ENCODE assay signal across 29 mouse cellular contexts in genomic region chr14:98014053-98014452, GRCm38 (mm10).
"Had no signal": no experiment of that assay in that cellular context is flagged by ENCODE, and none has a peak within 500 bp of the region (broad histone marks: within the 10 kb centered on the region; RNA-seq: fewer than 3 reads in every experiment).

No protein-coding gene starts in this region.

- H3K4me1 ChIP-seq: limb, embryonic 10.5 days; limb, embryonic 12.5 days; limb, embryonic 13.5 days; limb, embryonic 15.5 days; liver, embryonic 12.5 days; liver, embryonic 13.5 days; liver, embryonic 15.5 days; megakaryocyte, embryonic 14.5 days; midbrain, embryonic 15.5 days had no signal

- H3K36me3 ChIP-seq: limb, embryonic 15.5 days; liver, embryonic 12.5 days; liver, embryonic 13.5 days; liver, embryonic 15.5 days; midbrain, embryonic 12.5 days; midbrain, embryonic 13.5 days; midbrain, embryonic 15.5 days had no signal

- DNase-seq: layer of hippocampus, postnatal 36 days; left cerebral cortex, postnatal 4 days; liver; liver, embryonic 13.5 days; liver, postnatal 0 days; lung, adult 2 months; lung, postnatal 10 days; lung, postnatal 4 days; midbrain, embryonic 14.5 days had no signal

- H3K4me3 ChIP-seq: left cerebral cortex, adult 2 months; limb, embryonic 10.5 days; limb, embryonic 12.5 days; limb, embryonic 13.5 days; limb, embryonic 15.5 days; liver, embryonic 12.5 days; liver, embryonic 13.5 days; liver, embryonic 15.5 days; megakaryocyte, embryonic 14.5 days; midbrain, embryonic 10.5 days; midbrain, embryonic 12.5 days; midbrain, embryonic 13.5 days; midbrain, embryonic 15.5 days; myocyte; neural tube, embryonic 12.5 days had no signal

- H3K9me3 ChIP-seq: limb, embryonic 10.5 days; limb, embryonic 12.5 days; limb, embryonic 13.5 days; limb, embryonic 15.5 days; liver, embryonic 12.5 days; liver, embryonic 13.5 days; liver, embryonic 15.5 days; megakaryocyte, embryonic 14.5 days; midbrain, embryonic 10.5 days; midbrain, embryonic 12.5 days; midbrain, embryonic 13.5 days; midbrain, embryonic 15.5 days; neural tube, embryonic 12.5 days had no signal

- H3K27ac ChIP-seq: left cerebral cortex, adult 2 months; limb, embryonic 10.5 days; limb, embryonic 12.5 days; limb, embryonic 13.5 days; limb, embryonic 15.5 days; liver, embryonic 12.5 days; liver, embryonic 13.5 days; liver, embryonic 14.5 days; liver, embryonic 15.5 days; macrophage; midbrain, embryonic 10.5 days; midbrain, embryonic 12.5 days; midbrain, embryonic 13.5 days; midbrain, embryonic 15.5 days; neural tube, embryonic 12.5 days had no signal

- H3K4me2 ChIP-seq: limb, embryonic 12.5 days; limb, embryonic 13.5 days; limb, embryonic 15.5 days; liver, embryonic 11.5 days; liver, embryonic 12.5 days; liver, embryonic 13.5 days; liver, embryonic 15.5 days; midbrain, embryonic 11.5 days; midbrain, embryonic 12.5 days; midbrain, embryonic 13.5 days; midbrain, embryonic 15.5 days; neural tube, embryonic 12.5 days had no signal

- ATAC-seq: liver, embryonic 12.5 days; liver, postnatal 0 days; lung, postnatal 0 days; midbrain, embryonic 13.5 days; midbrain, embryonic 15.5 days; midbrain, embryonic 16.5 days had no signal

- H3K27me3 ChIP-seq: limb, embryonic 12.5 days; limb, embryonic 13.5 days; limb, embryonic 15.5 days; liver, embryonic 12.5 days; liver, embryonic 13.5 days; liver, embryonic 15.5 days; megakaryocyte, embryonic 14.5 days; midbrain, embryonic 12.5 days; midbrain, embryonic 13.5 days; midbrain, embryonic 15.5 days; neural tube, embryonic 12.5 days had no signal

- H3K9ac ChIP-seq: limb, embryonic 12.5 days; limb, embryonic 13.5 days; limb, embryonic 15.5 days; liver, embryonic 12.5 days; liver, embryonic 13.5 days; liver, embryonic 14.5 days; liver, embryonic 15.5 days; liver, postnatal 0 days; midbrain, embryonic 12.5 days; midbrain, embryonic 13.5 days; midbrain, embryonic 15.5 days; neural tube, embryonic 12.5 days had no signal
